Mouse (Mus musculus): ENCODE measurements around the gene Rngtt. TPM values are rescaled to one million over a fixed set of nuclear protein-coding genes. Genes with fewer than 3 reads are reported as not detected.

The Rngtt gene
- polyA plus RNA-seq (2014; fragmentation: Nextera tagmentation; extraction: Ambion mirVana) = 37.7 and 39.3 TPM in 2 replicates

GRCm38 (mm10) chr4:33309764-33310757, at the start of gene Rngtt:
Gene Rngtt (plus strand): TSS chr4:33310311.
- 3% methylated on average over 59 of the region's 60 CpGs for WGBS
- H3K27ac ChIP-seq (ENCODE audit: low read depth, low read length) = 0 out of 2 replicates have a peak within 1 kb of the TSS, but pooled peaks have one; percentile 30
- ATAC-seq (ENCODE audit: low FRiP score) = peak; percentile 95

GRCm38 (mm10) chr4:33260311-33260710, 49.8 kb upstream of the Rngtt start:
- H3K9ac ChIP-seq (ENCODE audit: low read depth, low read length) = no peak overlapping the region
- no peak for DNase-seq (ENCODE audit: low spot score)
- H3K27me3 ChIP-seq (ENCODE audit: control insufficient read depth, insufficient read depth, low read length) = no peaks in the 10 kb centered on the region
- H3K9me3 ChIP-seq (ENCODE audit: control insufficient read depth, low read length) = no peaks in the 10 kb centered on the region
- H3K36me3 ChIP-seq (ENCODE audit: control insufficient read depth, insufficient read depth, low read length) = no peaks in the 10 kb centered on the region
- ATAC-seq (ENCODE audit: low FRiP score) = no peak
- no peak overlapping the region for H3K4me3 ChIP-seq (ENCODE audit: low read depth, low read length)
- H3K4me1 ChIP-seq (replicated peaks; ENCODE audit: control insufficient read depth, insufficient read depth, low read length) = no peaks in the 10 kb centered on the region
- no peak overlapping the region for H3K27ac ChIP-seq (ENCODE audit: low read depth, low read length)
- H3K4me2 ChIP-seq (replicated peaks; ENCODE audit: low read depth, low read length) = no peak overlapping the region

More at GRCm38 (mm10) chr4:33309764-33310757, at the start of gene Rngtt:
- peak; percentile 99 for DNase-seq (ENCODE audit: low spot score)
- peak within 1 kb of the TSS; percentile 72 for H3K9ac ChIP-seq (ENCODE audit: low read depth, low read length)
- H3K9me3 ChIP-seq (ENCODE audit: control insufficient read depth, low read length) = no peaks in the 10 kb centered on the region
- H3K4me2 ChIP-seq (replicated peaks; ENCODE audit: low read depth, low read length) = peak within 1 kb of the TSS; percentile 54
- H3K4me3 ChIP-seq (ENCODE audit: low read depth, low read length) = peak within 1 kb of the TSS; percentile 89
- H3K4me1 ChIP-seq (replicated peaks; ENCODE audit: control insufficient read depth, insufficient read depth, low read length) = no peaks in the 10 kb centered on the region
- no peaks in the 10 kb centered on the region for H3K27me3 ChIP-seq (ENCODE audit: control insufficient read depth, insufficient read depth, low read length)
- no peaks in the 10 kb centered on the region for H3K36me3 ChIP-seq (ENCODE audit: control insufficient read depth, insufficient read depth, low read length)

GRCm38 (mm10) chr4:33261311-33261753, 48.8 kb upstream of the Rngtt start:
- no peak overlapping the region for H3K9ac ChIP-seq (ENCODE audit: low read depth, low read length)
- no peak overlapping the region for H3K4me2 ChIP-seq (replicated peaks; ENCODE audit: low read depth, low read length)
- H3K4me3 ChIP-seq (ENCODE audit: low read depth, low read length) = no peak overlapping the region
- ATAC-seq (ENCODE audit: low FRiP score) (no peak), DNase-seq (ENCODE audit: low spot score) (no peak)
- no peak overlapping the region for H3K27ac ChIP-seq (ENCODE audit: low read depth, low read length)
- H3K27me3 ChIP-seq (ENCODE audit: control insufficient read depth, insufficient read depth, low read length) = no peaks in the 10 kb centered on the region
- no peaks in the 10 kb centered on the region for H3K9me3 ChIP-seq (ENCODE audit: control insufficient read depth, low read length)
- H3K36me3 ChIP-seq (ENCODE audit: control insufficient read depth, insufficient read depth, low read length) = no peaks in the 10 kb centered on the region
- no peaks in the 10 kb centered on the region for H3K4me1 ChIP-seq (replicated peaks; ENCODE audit: control insufficient read depth, insufficient read depth, low read length)
- WGBS = 76% methylated on average over 7 of the region's 7 CpGs

GRCm38 (mm10) chr4:33262897-33263296, 47.2 kb upstream of the Rngtt start:
- Histone ChIP-seq H3K27me3 (ENCODE audit: control insufficient read depth, insufficient read depth, low read length) (no peaks in the 10 kb centered on the region), H3K9ac (ENCODE audit: low read depth, low read length) (no peak overlapping the region), H3K4me2 (replicated peaks; ENCODE audit: low read depth, low read length) (no peak overlapping the region), H3K4me1 (replicated peaks; ENCODE audit: control insufficient read depth, insufficient read depth, low read length) (no peaks in the 10 kb centered on the region), H3K36me3 (ENCODE audit: control insufficient read depth, insufficient read depth, low read length) (no peaks in the 10 kb centered on the region), H3K27ac (ENCODE audit: low read depth, low read length) (no peak overlapping the region), H3K4me3 (ENCODE audit: low read depth, low read length) (no peak overlapping the region), H3K9me3 (ENCODE audit: control insufficient read depth, low read length) (no peaks in the 10 kb centered on the region)
- ATAC-seq (ENCODE audit: low FRiP score) = no peak
- no peak for DNase-seq (ENCODE audit: low spot score)
- 81% methylated on average over 1 of the region's 1 CpGs for WGBS

GRCm38 (mm10) chr4:33264979-33265726, 45.0 kb upstream of the Rngtt start:
- no peak overlapping the region for H3K9ac ChIP-seq (ENCODE audit: low read depth, low read length)
- no peaks in the 10 kb centered on the region for H3K4me1 ChIP-seq (replicated peaks; ENCODE audit: control insufficient read depth, insufficient read depth, low read length)
- no peak overlapping the region for H3K4me2 ChIP-seq (replicated peaks; ENCODE audit: low read depth, low read length)
- H3K4me3 ChIP-seq (ENCODE audit: low read depth, low read length) = no peak overlapping the region
- no peaks in the 10 kb centered on the region for H3K36me3 ChIP-seq (ENCODE audit: control insufficient read depth, insufficient read depth, low read length)
- 89% methylated on average over 11 of the region's 11 CpGs for whole genome bisulfite sequencing
- no peak overlapping the region for H3K27ac ChIP-seq (ENCODE audit: low read depth, low read length)
- DNase-seq (ENCODE audit: low spot score) (no peak), ATAC-seq (ENCODE audit: low FRiP score) (no peak)
- no peaks in the 10 kb centered on the region for H3K27me3 ChIP-seq (ENCODE audit: control insufficient read depth, insufficient read depth, low read length)
- H3K9me3 ChIP-seq (ENCODE audit: control insufficient read depth, low read length) = no peaks in the 10 kb centered on the region

GRCm38 (mm10) chr4:33270386-33271314, 39.5 kb upstream of the Rngtt start:
- no peak overlapping the region for H3K4me3 ChIP-seq (ENCODE audit: low read depth, low read length)
- no peaks in the 10 kb centered on the region for H3K36me3 ChIP-seq (ENCODE audit: control insufficient read depth, insufficient read depth, low read length)
- DNase-seq (ENCODE audit: low spot score) (no peak), ATAC-seq (ENCODE audit: low FRiP score) (no peak)
- no peak overlapping the region for H3K27ac ChIP-seq (ENCODE audit: low read depth, low read length)
- H3K9ac ChIP-seq (ENCODE audit: low read depth, low read length) = no peak overlapping the region
- no peaks in the 10 kb centered on the region for H3K27me3 ChIP-seq (ENCODE audit: control insufficient read depth, insufficient read depth, low read length)
- no peaks in the 10 kb centered on the region for H3K9me3 ChIP-seq (ENCODE audit: control insufficient read depth, low read length)
- H3K4me2 ChIP-seq (replicated peaks; ENCODE audit: low read depth, low read length) = no peak overlapping the region
- H3K4me1 ChIP-seq (replicated peaks; ENCODE audit: control insufficient read depth, insufficient read depth, low read length) = no peaks in the 10 kb centered on the region
- WGBS = 79% methylated on average over 11 of the region's 11 CpGs

- Histone ChIP-seq H3K27me3 (ENCODE audit: control insufficient read depth, insufficient read depth, low read length) (no peaks in the 10 kb centered on the region), H3K9me3 (ENCODE audit: control insufficient read depth, low read length) (no peaks in the 10 kb centered on the region), H3K4me3 (ENCODE audit: low read depth, low read length) (no peak overlapping the region), H3K36me3 (ENCODE audit: control insufficient read depth, insufficient read depth, low read length) (no peaks in the 10 kb centered on the region), H3K4me2 (replicated peaks; ENCODE audit: low read depth, low read length) (no peak overlapping the region), H3K4me1 (replicated peaks; ENCODE audit: control insufficient read depth, insufficient read depth, low read length) (no peaks in the 10 kb centered on the region), H3K9ac (ENCODE audit: low read depth, low read length) (no peak overlapping the region), H3K27ac (ENCODE audit: low read depth, low read length) (no peak overlapping the region)
- 84% methylated on average over 3 of the region's 3 CpGs for WGBS
- DNase-seq (ENCODE audit: low spot score) (no peak), ATAC-seq (ENCODE audit: low FRiP score) (no peak)
These were observed 36.7 kb upstream of the Rngtt start for GRCm38 (mm10) chr4:33273437-33273836.

Data from hindbrain, embryonic 11.5 days (tissue).